Mouse (Mus musculus) C2C12 (cell line): ENCODE results near the gene Hist1h2ab.

Experiments used
- CTCF ChIP-seq: IDR thresholded peaks from one replicate; pipeline ENCODE4 v1.5.1; 2011; ENCODE audit not compliant: control insufficient read depth, insufficient read depth, insufficient read length
- MYOD1 ChIP-seq: IDR thresholded peaks from one replicate; pipeline ENCODE4 v1.6.1; 2011; ENCODE audit warnings: low read depth; ENCODE audit not compliant: control insufficient read depth, insufficient read length

DNA sequence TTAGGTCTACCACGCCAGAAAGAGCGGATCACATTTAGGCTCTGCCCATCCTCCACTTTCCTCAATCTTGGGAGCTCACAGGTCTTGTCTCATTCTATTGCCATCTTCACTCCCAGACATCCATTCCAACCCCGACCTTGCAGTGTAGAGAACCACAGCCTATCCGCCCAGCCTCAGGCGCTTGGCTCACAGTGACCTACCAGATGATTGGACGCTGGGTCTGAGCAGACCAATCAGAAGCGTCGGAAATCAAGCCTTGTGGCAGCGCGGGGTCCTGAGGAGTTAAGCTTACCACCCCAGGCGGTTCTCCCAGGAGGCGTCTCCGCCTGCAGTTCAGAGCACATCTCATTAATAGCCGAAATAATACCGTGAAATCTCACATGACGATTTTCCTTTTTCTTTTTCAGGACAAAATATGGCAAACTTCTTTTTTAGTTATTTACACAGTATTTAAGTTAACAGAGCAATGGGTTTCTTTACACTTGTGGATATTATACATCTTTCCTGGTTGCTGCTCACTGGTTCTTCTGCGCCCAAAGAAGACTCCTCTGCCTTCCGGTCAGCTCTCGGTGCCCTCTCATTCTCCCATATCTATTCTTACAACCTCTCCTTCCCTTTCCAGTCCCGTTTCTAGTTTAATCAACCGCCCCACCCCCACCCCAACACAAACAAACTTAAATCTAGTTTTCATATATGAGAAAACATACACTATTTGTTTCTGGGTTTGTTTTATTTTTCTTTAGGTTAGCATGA is 21.8 kb downstream of the Hist1h2ab start:
- TF ChIP-seq CTCF, result no peak
- TF ChIP-seq MYOD1, result no peak
